Mouse (Mus musculus): ENCODE results near the gene Tmem184b. TPM values are rescaled to one million over a fixed set of nuclear protein-coding genes. Genes with fewer than 3 reads are reported as not detected.
A peak's percentile ranks its signal among the peaks of the same experiment; 100 is the strongest.

The Tmem184b gene
- polyA plus RNA-seq, 1 experiment: 69.0 TPM

- Histone ChIP-seq H3K4me1 (ENCODE audit: control insufficient read depth, insufficient read depth, low read length) (peaks cover 33% of the 10 kb centered on the region), H3K4me3 (ENCODE audit: insufficient read depth, low read depth, low read length) (no peak overlapping the region), H3K36me3 (ENCODE audit: control insufficient read depth, insufficient read depth, low read length) (no peaks in the 10 kb centered on the region), H3K27ac (ENCODE audit: insufficient read depth, low read depth, low read length) (peak overlapping the region; percentile 55), H3K27me3 (replicated peaks; ENCODE audit: control insufficient read depth, insufficient read depth, low read length) (no peaks in the 10 kb centered on the region)
- no peak for TF ChIP-seq POLR2A (IDR thresholded peaks at IDR 0.05; ENCODE audit: low read depth, low read length)
- no peak for TF ChIP-seq CTCF (conservative IDR thresholded peaks at IDR 0.05; ENCODE audit: insufficient read depth, insufficient read length, low read depth, low read length)
- WGBS: 70% methylated on average over 14 of the region's 14 CpGs
- DNase-seq: no peak
These were observed 3.9 kb downstream of the Tmem184b start for GRCm38 (mm10) chr15:79399231-79400052.

GRCm38 (mm10) chr15:79396736-79397135 lies 6.6 kb downstream of the Tmem184b start:
- H3K27me3 ChIP-seq (replicated peaks; ENCODE audit: control insufficient read depth, insufficient read depth, low read length): no peaks in the 10 kb centered on the region
- TF ChIP-seq CTCF (conservative IDR thresholded peaks at IDR 0.05; ENCODE audit: insufficient read depth, insufficient read length, low read depth, low read length) (peak; percentile 67), POLR2A (IDR thresholded peaks at IDR 0.05; ENCODE audit: low read depth, low read length) (peak; percentile 21)
- 60% methylated on average over 11 of the region's 11 CpGs for WGBS
- DNase-seq: peak; percentile 89
- H3K27ac ChIP-seq (ENCODE audit: insufficient read depth, low read depth, low read length): peak overlapping the region; percentile 52
- peak overlapping the region; percentile 44 for H3K4me3 ChIP-seq (ENCODE audit: insufficient read depth, low read depth, low read length)
- peaks cover 44% of the 10 kb centered on the region for H3K4me1 ChIP-seq (ENCODE audit: control insufficient read depth, insufficient read depth, low read length)
- no peaks in the 10 kb centered on the region for H3K36me3 ChIP-seq (ENCODE audit: control insufficient read depth, insufficient read depth, low read length)

- H3K4me1 ChIP-seq (ENCODE audit: control insufficient read depth, insufficient read depth, low read length): peaks cover 48% of the 10 kb centered on the region
- no peak for DNase-seq
- 71% methylated on average over 6 of the region's 6 CpGs for WGBS
These were observed 8.1 kb downstream of the Tmem184b start for GRCm38 (mm10) chr15:79395281-79395680.

GRCm38 (mm10) chr15:79394842-79395241 lies 8.5 kb downstream of the Tmem184b start:
- Histone ChIP-seq H3K36me3 (ENCODE audit: control insufficient read depth, insufficient read depth, low read length) (no peaks in the 10 kb centered on the region), H3K27me3 (replicated peaks; ENCODE audit: control insufficient read depth, insufficient read depth, low read length) (no peaks in the 10 kb centered on the region), H3K4me1 (ENCODE audit: control insufficient read depth, insufficient read depth, low read length) (peaks cover 49% of the 10 kb centered on the region), H3K27ac (ENCODE audit: insufficient read depth, low read depth, low read length) (no peak overlapping the region), H3K4me3 (ENCODE audit: insufficient read depth, low read depth, low read length) (peak overlapping the region; percentile 44; the same call in 1 of the 2 replicates)
- DNase-seq: no peak
- 60% methylated on average over 4 of the region's 4 CpGs for WGBS
- no peak for TF ChIP-seq POLR2A (IDR thresholded peaks at IDR 0.05; ENCODE audit: low read depth, low read length)
- no peak for TF ChIP-seq CTCF (conservative IDR thresholded peaks at IDR 0.05; ENCODE audit: insufficient read depth, insufficient read length, low read depth, low read length)

More at GRCm38 (mm10) chr15:79395281-79395680, 8.1 kb downstream of the Tmem184b start:
- Histone ChIP-seq H3K27me3 (replicated peaks; ENCODE audit: control insufficient read depth, insufficient read depth, low read length) (no peaks in the 10 kb centered on the region), H3K36me3 (ENCODE audit: control insufficient read depth, insufficient read depth, low read length) (no peaks in the 10 kb centered on the region), H3K27ac (ENCODE audit: insufficient read depth, low read depth, low read length) (no peak overlapping the region), H3K4me3 (ENCODE audit: insufficient read depth, low read depth, low read length) (peak overlapping the region; percentile 44)
- TF ChIP-seq POLR2A (IDR thresholded peaks at IDR 0.05; ENCODE audit: low read depth, low read length) (no peak), CTCF (conservative IDR thresholded peaks at IDR 0.05; ENCODE audit: insufficient read depth, insufficient read length, low read depth, low read length) (no peak)

GRCm38 (mm10) chr15:79393101-79393500 lies 10.3 kb downstream of the Tmem184b start:
- DNase-seq: no peak
- 91% methylated on average over 6 of the region's 6 CpGs for WGBS
- H3K4me1 ChIP-seq (ENCODE audit: control insufficient read depth, insufficient read depth, low read length): peaks cover 45% of the 10 kb centered on the region
- no peak overlapping the region for H3K27ac ChIP-seq (ENCODE audit: insufficient read depth, low read depth, low read length)
- no peaks in the 10 kb centered on the region for H3K36me3 ChIP-seq (ENCODE audit: control insufficient read depth, insufficient read depth, low read length)
- no peak overlapping the region for H3K4me3 ChIP-seq (ENCODE audit: insufficient read depth, low read depth, low read length)
- TF ChIP-seq CTCF (conservative IDR thresholded peaks at IDR 0.05; ENCODE audit: insufficient read depth, insufficient read length, low read depth, low read length): no peak
- H3K27me3 ChIP-seq (replicated peaks; ENCODE audit: control insufficient read depth, insufficient read depth, low read length): no peaks in the 10 kb centered on the region

GRCm38 (mm10) chr15:79392527-79392926 lies 10.8 kb downstream of the Tmem184b start:
- Histone ChIP-seq H3K27me3 (replicated peaks; ENCODE audit: control insufficient read depth, insufficient read depth, low read length) (no peaks in the 10 kb centered on the region), H3K36me3 (ENCODE audit: control insufficient read depth, insufficient read depth, low read length) (no peaks in the 10 kb centered on the region), H3K4me1 (ENCODE audit: control insufficient read depth, insufficient read depth, low read length) (peaks cover 47% of the 10 kb centered on the region), H3K4me3 (ENCODE audit: insufficient read depth, low read depth, low read length) (no peak overlapping the region), H3K27ac (ENCODE audit: insufficient read depth, low read depth, low read length) (no peak overlapping the region)
- DNase-seq: no peak
- WGBS: 67% methylated on average over 5 of the region's 5 CpGs
- TF ChIP-seq POLR2A (IDR thresholded peaks at IDR 0.05; ENCODE audit: low read depth, low read length): no peak
- no peak for TF ChIP-seq CTCF (conservative IDR thresholded peaks at IDR 0.05; ENCODE audit: insufficient read depth, insufficient read length, low read depth, low read length)

- Histone ChIP-seq H3K4me1 (ENCODE audit: control insufficient read depth, insufficient read depth, low read length) (peaks cover 47% of the 10 kb centered on the region), H3K27ac (ENCODE audit: insufficient read depth, low read depth, low read length) (peak overlapping the region; percentile 59), H3K36me3 (ENCODE audit: control insufficient read depth, insufficient read depth, low read length) (no peaks in the 10 kb centered on the region), H3K4me3 (ENCODE audit: insufficient read depth, low read depth, low read length) (no peak overlapping the region), H3K27me3 (replicated peaks; ENCODE audit: control insufficient read depth, insufficient read depth, low read length) (no peaks in the 10 kb centered on the region)
- WGBS: 6% methylated on average over 7 of the region's 7 CpGs
- no peak for TF ChIP-seq CTCF (conservative IDR thresholded peaks at IDR 0.05; ENCODE audit: insufficient read depth, insufficient read length, low read depth, low read length)
- no peak for TF ChIP-seq POLR2A (IDR thresholded peaks at IDR 0.05; ENCODE audit: low read depth, low read length)
- peak; percentile 86 for DNase-seq
These were observed 11.8 kb downstream of the Tmem184b start for GRCm38 (mm10) chr15:79391447-79392093.

All from kidney, adult 2 months (tissue).